Mouse (Mus musculus) cortical plate, adult 2 months (tissue): ENCODE data around the gene Klhl30. TPM values are rescaled to one million over a fixed set of nuclear protein-coding genes. Genes with fewer than 3 reads are reported as not detected.
A peak's percentile ranks its signal among the peaks of the same experiment; 100 is the strongest.

Source experiments
- H3K27ac ChIP-seq: fragments of 200-500 bp; 2 replicates; pipeline ENCODE4 v1.5.1; 2012; ENCODE audit warnings: low read length, control low read depth, inconsistent platforms; ENCODE audit not compliant: insufficient read depth
- H3K4me1 ChIP-seq: fragments of 200-500 bp; 2 replicates; pipeline ENCODE4 v1.6.1; 2011; ENCODE audit warnings: low read length; ENCODE audit not compliant: control insufficient read depth, insufficient read depth
- H3K4me3 ChIP-seq: fragments of 200-500 bp; 2 replicates; pipeline ENCODE4 v1.5.1; 2011; ENCODE audit warnings: mild to moderate bottlenecking, low read length, control low read depth; ENCODE audit not compliant: insufficient read depth
- CTCF ChIP-seq: fragments of 200-500 bp; IDR thresholded peaks from 2 replicates; pipeline ENCODE4 v1.5.1; 2011; ENCODE audit warnings: mild to moderate bottlenecking, control low read depth, low read length; ENCODE audit not compliant: insufficient read depth; ENCODE audit errors: extremely low read depth
- POLR2A ChIP-seq: fragments of 200-500 bp; IDR thresholded peaks from 2 replicates; pipeline ENCODE4 v1.6.1; 2011; ENCODE audit warnings: mild to moderate bottlenecking, low read length, control low read depth; ENCODE audit not compliant: insufficient read depth; ENCODE audit errors: extremely low read depth
- polyA plus RNA-seq: library from polyadenylated mRNA; depleted of rRNA; stranded (reverse); fragments of >200 nt; gene quantifications from 2 replicates; pipeline ENCODE4 v1.2.3, GENCODE M21; 2012

Klhl30 gene
- polyA plus RNA-seq, 1 experiment, result 0.21 TPM

DNA sequence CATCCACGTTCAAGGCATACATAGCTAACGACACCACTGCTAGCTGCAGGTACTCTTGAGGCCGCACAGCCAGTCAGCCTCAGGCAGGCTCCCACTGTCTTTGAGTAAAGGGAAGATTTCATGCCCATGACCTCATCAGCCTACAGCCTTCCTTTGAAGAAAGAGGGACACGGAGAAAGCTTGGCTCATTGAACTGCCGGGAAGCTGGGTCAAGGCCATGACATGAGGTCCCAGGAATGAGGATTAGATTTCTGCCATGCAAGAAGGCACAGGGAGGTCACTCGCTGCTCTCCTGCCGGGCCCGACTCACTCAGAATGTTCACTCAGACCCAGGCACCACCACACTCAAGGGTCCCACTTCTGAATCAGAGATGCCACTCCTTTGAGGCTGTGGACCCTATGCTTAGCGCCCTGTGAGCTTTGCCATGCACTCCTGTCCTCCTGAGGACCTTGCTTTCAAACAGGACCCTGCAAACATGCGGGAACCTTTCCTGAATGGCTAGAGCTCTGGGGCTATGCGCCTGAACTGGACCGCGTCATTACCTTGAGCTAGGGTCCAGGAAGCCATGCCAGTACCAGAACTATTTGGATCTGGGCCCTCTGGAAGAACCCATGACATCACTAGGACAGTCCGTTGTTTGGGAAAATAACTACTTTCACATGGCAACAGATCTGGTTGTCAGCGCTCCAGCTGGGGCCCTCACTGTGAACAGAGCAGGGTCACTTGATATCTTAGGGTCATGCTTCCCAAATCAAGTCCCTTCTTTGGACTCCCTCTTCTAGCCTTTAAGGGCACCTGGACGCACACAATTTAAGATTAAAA, 14.2 kb downstream of the Klhl30 start:
- no peak for TF ChIP-seq POLR2A
- Histone ChIP-seq H3K4me1 (no peaks in the 10 kb centered on the region), H3K27ac (no peak overlapping the region), H3K4me3 (no peak overlapping the region)

DNA sequence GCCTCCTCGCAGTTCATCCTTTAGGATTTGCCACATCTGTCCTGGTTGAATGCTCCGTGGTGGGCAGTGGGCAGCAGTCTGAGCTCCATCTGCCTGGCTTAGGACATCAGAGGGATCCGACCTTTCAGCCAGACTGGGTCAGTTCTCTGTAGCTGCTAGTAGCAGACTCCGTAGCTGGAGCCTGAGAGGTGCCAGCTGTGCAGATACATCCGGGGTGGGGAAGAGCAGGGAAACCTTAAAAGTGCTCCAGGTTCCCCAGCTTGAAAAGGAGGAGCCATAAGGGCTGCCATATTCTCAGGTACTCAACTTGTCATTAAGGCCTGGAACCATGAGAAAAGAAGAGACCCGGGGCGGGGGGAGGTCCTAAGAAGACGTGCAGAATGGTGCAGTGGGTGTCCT, 15.0 kb downstream of the Klhl30 start:
- H3K4me3 ChIP-seq, result no peak overlapping the region
- no peaks in the 10 kb centered on the region for H3K4me1 ChIP-seq
- no peak overlapping the region for H3K27ac ChIP-seq
- TF ChIP-seq POLR2A, result no peak
- TF ChIP-seq CTCF, result no peak

DNA sequence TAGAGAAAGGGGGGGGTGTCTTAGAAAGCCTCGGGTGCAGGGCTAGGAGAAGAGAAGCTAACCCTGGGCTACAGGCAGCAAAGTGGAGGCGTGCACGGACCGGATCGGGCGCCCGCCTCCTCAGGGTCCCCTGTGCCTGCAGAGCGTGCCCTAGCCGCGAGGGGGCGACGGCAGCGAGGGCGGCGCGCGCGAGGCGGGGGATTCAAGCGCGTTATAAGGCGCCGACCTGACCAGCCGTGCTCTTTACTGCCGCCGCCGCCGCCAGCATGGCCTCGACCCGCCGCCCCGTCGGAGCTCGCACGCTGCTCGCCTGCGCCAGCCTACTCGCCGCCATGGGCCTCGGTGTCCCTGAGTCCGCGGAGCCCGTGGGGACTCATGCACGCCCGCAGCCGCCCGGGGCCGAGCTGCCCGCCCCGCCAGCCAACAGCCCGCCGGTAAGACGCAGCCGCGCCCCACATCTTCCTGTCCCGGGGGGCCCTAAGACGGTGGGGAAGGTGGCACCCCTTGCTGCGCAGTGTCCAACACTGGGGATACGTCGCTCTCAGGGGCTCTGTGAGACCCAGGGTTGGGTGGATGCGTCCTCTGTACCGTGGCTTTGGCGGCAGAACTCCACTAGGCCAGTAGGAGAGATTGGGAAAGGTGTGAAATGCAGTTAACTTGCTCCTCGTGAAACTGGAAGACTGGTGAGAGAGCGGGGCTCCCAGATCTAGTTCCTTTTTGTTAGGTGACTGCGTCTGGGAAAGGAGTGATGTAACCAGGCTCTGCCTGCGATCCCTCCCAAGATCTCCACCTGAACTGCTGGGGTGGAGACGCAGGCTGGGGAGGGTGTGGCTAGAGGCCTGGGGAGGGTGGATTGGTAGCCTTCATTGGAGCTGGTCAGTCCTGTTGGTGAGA, 15.6 kb downstream of the Klhl30 start, which contains the start of gene Erfe:
Gene Erfe (plus strand): TSS at position 216 of the 894 bp plus-strand sequence.
- TF ChIP-seq POLR2A, result no peak
- TF ChIP-seq CTCF, result no peak
- no peaks in the 10 kb centered on the region for H3K4me1 ChIP-seq
- H3K4me3 ChIP-seq, result no peak within 1 kb of the TSS
- no peak within 1 kb of the TSS for H3K27ac ChIP-seq

DNA sequence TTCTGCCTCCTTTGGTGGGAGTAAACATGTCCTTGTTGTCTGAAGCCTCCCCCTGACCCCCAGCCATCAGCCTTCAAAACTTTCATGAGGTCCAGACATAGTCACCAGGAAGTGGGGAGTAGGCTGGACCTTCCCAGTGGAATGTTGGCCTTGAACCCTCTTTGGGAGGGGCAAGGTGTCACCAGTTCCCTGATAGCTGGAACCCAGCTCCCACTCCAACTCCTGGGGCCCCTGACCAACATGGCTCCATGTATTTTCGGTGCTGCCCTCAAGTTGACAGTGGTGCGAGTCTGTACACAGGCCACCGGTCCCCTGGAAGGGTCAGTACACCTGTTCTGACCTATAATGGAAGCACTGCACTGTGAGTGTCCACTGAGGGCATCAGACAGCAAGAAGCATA, 16.5 kb downstream of the Klhl30 start:
- Histone ChIP-seq H3K4me1 (no peaks in the 10 kb centered on the region), H3K4me3 (no peak overlapping the region), H3K27ac (no peak overlapping the region)
- TF ChIP-seq CTCF, result no peak
- no peak for TF ChIP-seq POLR2A

DNA sequence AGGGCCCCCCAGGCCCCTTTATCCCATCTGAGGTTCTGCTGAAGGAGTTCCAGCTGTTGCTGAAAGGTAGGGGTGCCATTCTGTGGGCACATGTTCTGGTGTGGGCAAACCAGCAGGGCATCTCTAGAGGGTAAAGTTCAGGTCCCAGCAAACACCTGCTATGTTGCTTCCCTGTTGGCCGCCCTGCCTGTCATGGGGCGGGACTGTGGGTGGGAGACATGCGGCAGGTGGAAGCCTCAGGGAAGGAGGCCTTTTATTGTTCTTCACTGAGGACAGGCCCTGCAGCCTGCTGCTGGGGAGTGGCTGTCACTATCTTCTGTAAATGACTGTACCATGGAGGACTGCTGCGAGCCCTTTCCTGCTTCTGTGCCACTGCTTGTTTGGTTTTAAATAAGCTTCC, 18.6 kb downstream of the Klhl30 start:
- Histone ChIP-seq H3K4me3 (no peak overlapping the region), H3K4me1 (no peaks in the 10 kb centered on the region), H3K27ac (no peak overlapping the region)
- TF ChIP-seq POLR2A (no peak), CTCF (no peak)

DNA sequence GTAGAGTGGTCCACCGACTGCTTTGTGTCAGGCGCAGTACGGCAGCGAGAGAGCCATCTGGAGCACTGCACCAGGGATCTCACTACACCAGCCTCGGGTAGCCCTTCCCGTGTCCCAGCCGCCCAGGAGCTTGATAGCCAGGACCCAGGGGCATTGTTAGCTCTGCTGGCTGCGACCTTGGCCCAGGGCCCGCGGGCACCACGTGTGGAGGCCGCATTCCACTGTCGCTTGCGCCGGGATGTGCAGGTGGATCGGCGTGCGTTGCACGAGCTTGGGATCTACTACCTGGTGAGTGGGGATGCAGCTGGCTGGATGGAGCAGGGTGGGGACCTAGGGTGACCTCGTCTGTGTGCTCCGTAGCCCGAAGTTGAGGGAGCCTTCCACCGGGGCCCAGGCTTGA, 19.2 kb downstream of the Klhl30 start:
- Histone ChIP-seq H3K4me3 (no peak overlapping the region), H3K4me1 (no peaks in the 10 kb centered on the region), H3K27ac (no peak overlapping the region)
- TF ChIP-seq POLR2A, result no peak
- TF ChIP-seq CTCF, result no peak

DNA sequence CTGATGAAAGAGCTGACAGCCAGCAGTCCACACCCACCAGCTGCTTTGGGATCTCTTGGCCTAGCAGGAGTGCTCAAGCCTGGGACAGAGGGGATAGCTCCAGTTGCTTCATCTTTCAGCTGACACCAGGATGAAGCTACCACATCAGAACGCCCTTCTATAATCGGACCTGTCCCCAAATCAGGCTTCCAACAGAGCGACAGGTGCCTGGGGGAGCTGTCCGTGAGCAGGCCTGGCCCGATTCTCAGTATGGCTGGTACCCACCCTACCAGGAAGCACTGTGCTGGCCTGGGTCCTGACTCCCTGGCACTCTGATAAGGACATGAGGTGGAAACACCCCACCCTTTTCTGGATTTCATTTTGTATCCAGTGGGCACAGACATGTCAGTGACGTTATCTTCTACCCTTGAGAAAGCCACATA, 22.6 kb downstream of the Klhl30 start:
- Histone ChIP-seq H3K4me3 (no peak overlapping the region), H3K27ac (no peak overlapping the region), H3K4me1 (no peaks in the 10 kb centered on the region)
- no peak for TF ChIP-seq POLR2A
- TF ChIP-seq CTCF, result no peak

DNA sequence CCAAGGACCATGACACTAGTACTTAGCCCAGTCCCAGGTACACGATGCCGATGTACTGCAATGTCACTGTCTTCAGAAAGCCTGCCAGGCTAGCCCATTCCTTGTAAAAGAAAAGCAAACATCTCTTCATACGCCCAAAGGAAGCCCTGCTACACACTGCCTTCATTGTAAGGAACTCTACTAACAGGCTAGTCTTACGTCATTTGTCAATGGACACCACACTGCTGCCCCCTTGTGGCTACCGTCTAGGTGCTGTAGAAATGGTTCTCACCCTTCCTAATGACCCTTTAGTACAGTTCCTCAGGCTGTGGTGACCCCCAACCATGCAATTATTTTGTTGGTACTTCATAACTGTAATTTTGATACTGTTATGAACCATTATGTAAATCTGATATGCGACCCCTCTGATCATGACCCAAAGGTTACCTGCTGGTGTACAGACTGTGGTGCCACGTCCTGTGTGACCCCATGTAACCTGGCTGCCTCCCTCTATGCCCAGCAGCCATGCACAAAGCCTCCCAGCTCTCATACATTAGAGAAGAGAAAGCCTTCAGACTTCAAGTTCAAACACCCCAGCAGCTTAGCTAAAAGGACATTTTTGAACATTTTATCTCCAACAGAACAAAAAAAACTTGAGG, 29.8 kb downstream of the Klhl30 start:
- H3K4me3 ChIP-seq, result no peak overlapping the region
- peaks cover 5% of the 10 kb centered on the region for H3K4me1 ChIP-seq
- no peak overlapping the region for H3K27ac ChIP-seq
- no peak for TF ChIP-seq POLR2A
- TF ChIP-seq CTCF, result peak; percentile 86

DNA sequence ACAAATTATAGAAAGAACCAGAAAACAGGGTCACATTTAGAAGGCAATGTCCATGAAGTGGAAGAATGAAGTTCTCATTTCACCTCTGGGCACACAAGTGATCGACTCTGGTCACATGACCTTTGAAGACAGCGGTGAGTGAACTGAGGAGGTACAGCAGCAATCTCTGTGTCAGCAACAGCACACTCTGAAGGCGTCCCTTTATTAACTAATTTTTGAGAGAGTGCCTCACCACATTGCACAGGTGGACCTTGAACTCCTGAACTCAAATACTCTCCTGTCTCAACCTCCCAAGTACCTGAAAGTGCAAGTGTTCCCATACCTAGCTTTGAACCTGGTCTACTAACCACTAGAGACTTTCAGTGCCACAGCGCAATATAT, 30.3 kb downstream of the Klhl30 start:
- H3K4me1 ChIP-seq, result peaks cover 5% of the 10 kb centered on the region
- no peak overlapping the region for H3K4me3 ChIP-seq
- H3K27ac ChIP-seq, result no peak overlapping the region
- TF ChIP-seq CTCF (no peak), POLR2A (no peak)

DNA sequence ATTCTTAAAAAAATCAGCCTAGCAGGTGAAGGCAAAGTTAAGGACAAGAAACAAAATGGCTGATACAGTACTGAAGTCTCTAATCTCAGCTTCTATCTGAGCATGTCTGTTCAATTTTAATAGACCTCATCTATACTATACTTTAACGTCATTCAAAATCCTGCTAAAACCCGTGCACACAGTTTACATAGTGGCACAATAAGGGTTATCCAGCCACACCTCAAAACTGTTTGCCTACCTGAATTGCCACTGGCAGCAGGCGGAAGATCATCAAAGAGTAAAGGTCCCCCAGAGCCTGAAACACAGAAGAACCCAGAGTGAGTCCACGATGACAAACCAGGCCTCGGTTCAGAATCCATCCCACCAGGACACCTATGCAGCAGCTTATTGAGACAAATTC, 39.6 kb downstream of the Klhl30 start:
- TF ChIP-seq CTCF, result no peak
- no peak for TF ChIP-seq POLR2A
- Histone ChIP-seq H3K27ac (no peak overlapping the region), H3K4me3 (no peak overlapping the region), H3K4me1 (no peaks in the 10 kb centered on the region; the same call in 1 of the 2 replicates)
